Mouse (Mus musculus) embryonic facial prominence, embryonic 13.5 days (tissue): ENCODE measurements around the gene Col8a2. TPM values are rescaled to one million over a fixed set of nuclear protein-coding genes. Genes with fewer than 3 reads are reported as not detected.

Source experiments
- ATAC-seq: fragments of 200-750 bp; cut with Nextera tagmentation; 2 replicates; pipeline ENCODE4 v1.8.0; 2017; ENCODE audit warnings: low read depth; ENCODE audit not compliant: insufficient number of reproducible peaks, insufficient read depth, low FRiP score, low TSS enrichment
- H3K27ac ChIP-seq: fragments of 300-500 bp; sonication (generic); 2 replicates; pipeline ENCODE4 v1.5.1; 2015; ENCODE audit warnings: moderate library complexity, mild to moderate bottlenecking, inconsistent platforms
- H3K27me3 ChIP-seq: fragments of 300-500 bp; sonication (generic); 2 replicates; pipeline ENCODE4 v1.6.1; 2015; ENCODE audit warnings: mild to moderate bottlenecking, inconsistent platforms
- H3K36me3 ChIP-seq: fragments of 300-500 bp; sonication (generic); 2 replicates; pipeline ENCODE4 v1.6.1; 2015; ENCODE audit warnings: mild to moderate bottlenecking, inconsistent platforms
- H3K4me1 ChIP-seq: fragments of 300-500 bp; sonication (generic); 2 replicates; pipeline ENCODE4 v1.6.1; 2015; ENCODE audit warnings: inconsistent platforms
- H3K4me2 ChIP-seq: fragments of 300-500 bp; sonication (generic); 2 replicates; pipeline ENCODE4 v1.6.1; 2015; ENCODE audit warnings: moderate library complexity, mild to moderate bottlenecking, inconsistent platforms
- H3K4me3 ChIP-seq: fragments of 300-500 bp; sonication (generic); 2 replicates; pipeline ENCODE4 v1.5.1; 2015; ENCODE audit warnings: mild to moderate bottlenecking, inconsistent platforms
- H3K9ac ChIP-seq: fragments of 300-500 bp; sonication (generic); 2 replicates; pipeline ENCODE4 v1.6.1; 2015; ENCODE audit warnings: mild to moderate bottlenecking, inconsistent platforms
- H3K9me3 ChIP-seq: fragments of 300-500 bp; sonication (generic); 2 replicates; pipeline ENCODE4 v1.6.1; 2016; ENCODE audit warnings: inconsistent platforms
- WGBS: fragments of 180-500 bp; shearing (Covaris S2); methylation state at CpG from one replicate; pipeline ENCODE4 v1.1.7; 2015; ENCODE audit warnings: mixed read lengths; 5-methylcytosine and 5-hydroxymethylcytosine counted together
- polyA plus RNA-seq: library from polyadenylated mRNA; unstranded; fragments of >200 nt; fragmentation: Nextera tagmentation; extraction: Ambion mirVana; gene quantifications from 2 replicates; pipeline ENCODE4 v1.2.1, GENCODE M21; 2015

The Col8a2 gene
- polyA plus RNA-seq, 1 experiment from 2014 or later: 33.9 TPM

- 0 out of 2 replicates have a peak, but pooled peaks cover 7% of the 10 kb centered on the region for H3K36me3 ChIP-seq
- no peak overlapping the region for H3K4me3 ChIP-seq
- no peak overlapping the region for H3K4me2 ChIP-seq
- peaks cover 28% of the 10 kb centered on the region for H3K27me3 ChIP-seq
- H3K9me3 ChIP-seq: peaks cover 4% of the 10 kb centered on the region; the same call in 1 of the 2 replicates
- ATAC-seq: no peak
- 91% methylated on average over 1 of the region's 1 CpGs for WGBS
- peaks cover 31% of the 10 kb centered on the region for H3K4me1 ChIP-seq
- no peak overlapping the region for H3K9ac ChIP-seq
- no peak overlapping the region for H3K27ac ChIP-seq
These were observed 18.8 kb downstream of the Col8a2 start for GRCm38 (mm10) chr4:126305428-126305827.

- H3K9me3 ChIP-seq: peaks cover 4% of the 10 kb centered on the region; the same call in 1 of the 2 replicates
- H3K9ac ChIP-seq: no peak overlapping the region
- no peak overlapping the region for H3K4me2 ChIP-seq
- 0 out of 2 replicates have a peak, but pooled peaks cover 11% of the 10 kb centered on the region for H3K36me3 ChIP-seq
- no peak overlapping the region for H3K27ac ChIP-seq
- peaks cover 26% of the 10 kb centered on the region for H3K4me1 ChIP-seq
- H3K27me3 ChIP-seq: peaks cover 23% of the 10 kb centered on the region
- no peak for ATAC-seq
- no peak overlapping the region for H3K4me3 ChIP-seq
- 88% methylated on average over 6 of the region's 6 CpGs for WGBS
These were observed 19.5 kb downstream of the Col8a2 start for GRCm38 (mm10) chr4:126306058-126306457.

GRCm38 (mm10) chr4:126306827-126307226 lies 20.2 kb downstream of the Col8a2 start:
- peaks cover 4% of the 10 kb centered on the region; the same call in 1 of the 2 replicates for H3K9me3 ChIP-seq
- H3K4me3 ChIP-seq: no peak overlapping the region
- H3K4me2 ChIP-seq: no peak overlapping the region
- peaks cover 11% of the 10 kb centered on the region; the same call in 1 of the 2 replicates for H3K36me3 ChIP-seq
- no peak for ATAC-seq
- H3K9ac ChIP-seq: no peak overlapping the region
- peaks cover 15% of the 10 kb centered on the region for H3K27me3 ChIP-seq
- no peak overlapping the region for H3K27ac ChIP-seq
- WGBS: 5% methylated on average over 2 of the region's 2 CpGs
- H3K4me1 ChIP-seq: peaks cover 26% of the 10 kb centered on the region

DNA sequence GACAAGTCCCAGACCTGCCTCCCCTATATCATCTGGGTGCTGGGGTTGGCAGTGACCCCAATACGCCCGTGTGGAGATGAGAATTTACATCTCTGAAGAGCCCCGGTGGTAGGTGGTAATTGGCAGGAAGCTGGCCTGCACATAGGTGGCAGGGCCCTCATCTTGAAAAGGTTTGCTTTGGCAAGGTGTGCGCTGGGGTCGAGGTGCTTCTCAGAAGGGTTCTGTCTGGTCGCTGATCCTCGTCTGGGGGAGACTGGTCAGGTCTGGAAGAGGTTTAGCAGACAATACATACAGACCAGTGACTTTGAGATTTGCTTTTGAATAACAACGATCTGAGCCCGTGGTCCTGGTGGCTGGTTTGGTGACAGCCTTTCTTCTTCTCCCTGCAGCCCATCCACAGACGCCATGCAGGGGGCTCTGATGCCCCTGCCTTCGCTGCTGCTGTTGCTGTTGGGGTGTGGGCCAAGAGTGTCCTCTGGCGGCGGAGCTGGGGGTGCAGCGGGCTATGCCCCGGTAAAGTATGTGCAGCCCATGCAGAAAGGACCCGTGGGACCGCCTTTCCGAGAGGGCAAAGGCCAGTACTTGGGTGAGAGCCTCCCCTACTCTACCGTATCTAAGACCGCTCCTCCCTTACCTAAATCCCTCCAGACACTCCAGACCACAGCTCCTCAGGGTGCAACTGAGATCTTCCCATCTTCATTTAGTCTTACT lies 22.8 kb downstream of the Col8a2 start:
- no peak; the same call in 1 of the 2 replicates for ATAC-seq
- H3K4me1 ChIP-seq: peaks cover 44% of the 10 kb centered on the region
- H3K4me2 ChIP-seq: peak overlapping the region; percentile 52
- no peaks in the 10 kb centered on the region for H3K27me3 ChIP-seq
- peaks cover 4% of the 10 kb centered on the region; the same call in 1 of the 2 replicates for H3K9me3 ChIP-seq
- 18% methylated on average over 20 of the region's 20 CpGs for WGBS
- H3K27ac ChIP-seq: no peak overlapping the region
- peak overlapping the region; percentile 18; the same call in 1 of the 2 replicates for H3K4me3 ChIP-seq
- H3K9ac ChIP-seq: peak overlapping the region; percentile 40
- H3K36me3 ChIP-seq: peaks cover 7% of the 10 kb centered on the region; the same call in 1 of the 2 replicates

GRCm38 (mm10) chr4:126309922-126310309 lies 23.3 kb downstream of the Col8a2 start:
- H3K27me3 ChIP-seq: no peaks in the 10 kb centered on the region
- H3K4me1 ChIP-seq: peaks cover 49% of the 10 kb centered on the region
- peak overlapping the region; percentile 52 for H3K4me2 ChIP-seq
- H3K4me3 ChIP-seq: peak overlapping the region; percentile 18; the same call in 1 of the 2 replicates
- peak; percentile 48; the same call in 1 of the 2 replicates for ATAC-seq
- H3K9me3 ChIP-seq: peaks cover 4% of the 10 kb centered on the region; the same call in 1 of the 2 replicates
- H3K9ac ChIP-seq: 0 out of 2 replicates have a peak overlapping the region, but pooled peaks have one; percentile 40
- peaks cover 7% of the 10 kb centered on the region; the same call in 1 of the 2 replicates for H3K36me3 ChIP-seq
- H3K27ac ChIP-seq: no peak overlapping the region
- 1% methylated on average over 7 of the region's 7 CpGs for WGBS

DNA sequence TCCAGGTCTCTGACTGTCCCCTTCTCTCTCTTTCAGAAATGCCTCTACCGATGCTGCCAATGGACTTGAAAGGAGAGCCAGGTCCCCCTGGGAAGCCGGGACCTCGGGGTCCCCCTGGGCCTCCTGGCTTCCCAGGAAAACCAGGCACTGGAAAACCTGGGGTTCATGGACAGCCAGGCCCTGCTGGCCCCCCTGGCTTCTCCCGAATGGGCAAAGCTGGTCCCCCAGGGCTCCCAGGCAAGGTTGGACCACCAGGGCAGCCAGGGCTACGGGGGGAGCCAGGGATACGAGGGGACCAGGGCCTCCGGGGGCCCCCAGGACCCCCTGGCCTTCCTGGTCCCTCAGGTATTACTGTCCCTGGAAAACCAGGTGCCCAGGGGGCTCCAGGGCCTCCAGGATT lies 23.8 kb downstream of the Col8a2 start:
- Histone ChIP-seq H3K27ac (no peak overlapping the region), H3K36me3 (peaks cover 7% of the 10 kb centered on the region), H3K4me3 (no peak overlapping the region)

DNA sequence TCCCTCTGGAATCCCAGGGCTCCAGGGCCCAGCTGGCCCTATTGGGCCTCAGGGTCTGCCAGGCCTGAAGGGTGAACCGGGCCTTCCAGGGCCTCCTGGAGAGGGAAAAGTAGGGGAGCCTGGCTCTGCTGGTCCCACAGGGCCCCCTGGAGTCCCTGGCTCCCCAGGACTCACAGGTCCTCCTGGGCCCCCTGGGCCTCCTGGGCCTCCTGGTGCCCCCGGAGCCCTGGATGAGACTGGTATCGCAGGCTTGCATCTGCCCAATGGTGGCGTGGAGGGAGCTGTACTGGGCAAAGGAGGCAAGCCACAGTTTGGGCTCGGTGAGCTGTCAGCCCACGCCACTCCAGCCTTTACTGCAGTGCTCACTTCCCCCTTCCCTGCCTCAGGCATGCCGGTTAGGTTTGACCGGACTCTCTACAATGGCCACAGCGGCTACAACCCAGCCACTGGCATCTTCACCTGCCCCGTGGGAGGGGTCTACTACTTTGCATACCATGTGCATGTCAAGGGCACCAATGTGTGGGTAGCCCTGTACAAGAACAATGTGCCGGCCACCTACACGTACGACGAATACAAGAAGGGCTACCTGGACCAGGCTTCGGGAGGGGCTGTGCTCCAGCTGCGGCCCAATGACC lies 25.1 kb downstream of the Col8a2 start:
- peak overlapping the region; percentile 88; the same call in 1 of the 2 replicates for H3K27ac ChIP-seq
- ATAC-seq: no peak

More for the DNA sequence above, 23.8 kb downstream of the Col8a2 start:
- H3K9ac ChIP-seq: no peak overlapping the region
- no peak for ATAC-seq
- WGBS: 70% methylated on average over 7 of the region's 7 CpGs
- peaks cover 52% of the 10 kb centered on the region for H3K4me1 ChIP-seq
- H3K9me3 ChIP-seq: peaks cover 4% of the 10 kb centered on the region; the same call in 1 of the 2 replicates
- no peak overlapping the region for H3K4me2 ChIP-seq
- H3K27me3 ChIP-seq: no peaks in the 10 kb centered on the region

GRCm38 (mm10) chr4:126313202-126313601 lies 26.6 kb downstream of the Col8a2 start:
- H3K27ac ChIP-seq: peak overlapping the region; percentile 88
- H3K9ac ChIP-seq: no peak overlapping the region
- 20% methylated on average over 5 of the region's 5 CpGs for whole genome bisulfite sequencing

More for the DNA sequence above, 25.1 kb downstream of the Col8a2 start:
- Histone ChIP-seq H3K27me3 (no peaks in the 10 kb centered on the region), H3K9ac (no peak overlapping the region), H3K36me3 (peaks cover 21% of the 10 kb centered on the region), H3K4me3 (no peak overlapping the region), H3K9me3 (no peaks in the 10 kb centered on the region), H3K4me1 (peaks cover 63% of the 10 kb centered on the region), H3K4me2 (no peak overlapping the region)
- WGBS: 92% methylated on average over 16 of the region's 16 CpGs

DNA sequence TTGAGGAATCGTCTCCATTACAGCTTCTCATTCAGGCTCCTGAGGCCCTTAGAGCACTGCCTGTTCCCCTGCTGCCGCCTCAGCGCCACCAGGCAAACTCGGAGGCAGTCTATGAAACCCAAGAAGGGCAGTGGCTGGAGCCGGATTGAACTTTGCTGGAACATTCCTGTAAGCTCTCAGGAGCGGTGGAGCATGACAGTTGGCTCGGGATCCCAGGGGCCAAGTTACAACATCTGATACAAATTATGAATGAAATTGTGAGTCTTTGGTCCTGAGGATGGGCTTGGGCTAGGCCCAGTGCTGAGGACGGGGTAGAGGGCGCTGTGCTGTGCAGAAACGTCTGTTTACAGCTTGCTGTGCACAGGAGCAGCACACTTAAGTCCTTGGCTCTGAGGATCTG lies 27.8 kb downstream of the Col8a2 start:
- Histone ChIP-seq H3K36me3 (peaks cover 42% of the 10 kb centered on the region), H3K27ac (peak overlapping the region; percentile 88), H3K4me3 (no peak overlapping the region), H3K9ac (no peak overlapping the region; the same call in 1 of the 2 replicates), H3K4me2 (peak overlapping the region; percentile 33), H3K4me1 (peaks cover 59% of the 10 kb centered on the region), H3K27me3 (no peaks in the 10 kb centered on the region), H3K9me3 (no peaks in the 10 kb centered on the region)
- ATAC-seq: peak; percentile 27; the same call in 1 of the 2 replicates
- WGBS: 14% methylated on average over 10 of the region's 10 CpGs

More at GRCm38 (mm10) chr4:126313202-126313601, 26.6 kb downstream of the Col8a2 start:
- Histone ChIP-seq H3K9me3 (no peaks in the 10 kb centered on the region), H3K4me2 (peak overlapping the region; percentile 7; the same call in 1 of the 2 replicates), H3K27me3 (no peaks in the 10 kb centered on the region), H3K4me3 (no peak overlapping the region), H3K36me3 (peaks cover 36% of the 10 kb centered on the region), H3K4me1 (peaks cover 63% of the 10 kb centered on the region)
- ATAC-seq: 0 out of 2 replicates have a peak, but pooled peaks have one; percentile 17

DNA sequence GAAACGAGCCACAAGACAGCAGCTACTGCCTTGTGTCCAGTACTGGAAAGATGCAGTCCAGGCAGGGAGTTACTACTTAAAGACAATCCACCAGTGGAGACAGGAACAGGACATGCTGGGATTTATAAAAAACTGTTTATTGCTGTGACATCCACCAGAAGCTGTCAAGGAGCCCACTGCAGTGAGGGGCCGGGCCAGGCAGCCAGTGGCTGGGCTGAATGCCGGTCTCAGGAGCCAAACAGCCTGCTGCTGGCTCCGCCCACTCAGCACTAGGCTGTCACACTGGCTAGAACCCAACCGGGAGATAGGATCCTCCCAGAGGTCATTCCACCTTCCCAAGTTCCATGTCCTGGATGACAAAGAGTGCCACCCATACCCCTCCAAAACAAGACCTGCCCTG lies 29.3 kb downstream of the Col8a2 start:
- no peak overlapping the region for H3K4me3 ChIP-seq
- no peaks in the 10 kb centered on the region for H3K9me3 ChIP-seq
- peak overlapping the region; percentile 62 for H3K27ac ChIP-seq
- peaks cover 65% of the 10 kb centered on the region for H3K4me1 ChIP-seq
- peaks cover 37% of the 10 kb centered on the region for H3K36me3 ChIP-seq
- no peak overlapping the region for H3K4me2 ChIP-seq
- no peaks in the 10 kb centered on the region for H3K27me3 ChIP-seq
- 43% methylated on average over 5 of the region's 5 CpGs for WGBS
- H3K9ac ChIP-seq: no peak overlapping the region
- no peak for ATAC-seq

GRCm38 (mm10) chr4:126316443-126317040 lies 29.9 kb downstream of the Col8a2 start:
- Histone ChIP-seq H3K4me1 (peaks cover 60% of the 10 kb centered on the region), H3K36me3 (peaks cover 37% of the 10 kb centered on the region), H3K4me2 (no peak overlapping the region), H3K9ac (no peak overlapping the region), H3K27me3 (no peaks in the 10 kb centered on the region), H3K9me3 (no peaks in the 10 kb centered on the region), H3K27ac (peak overlapping the region; percentile 62; the same call in 1 of the 2 replicates), H3K4me3 (no peak overlapping the region)
- WGBS: 88% methylated on average over 13 of the region's 13 CpGs
- no peak for ATAC-seq
